Mouse (Mus musculus): ENCODE data around the gene Doc2g. TPM values are rescaled to one million over a fixed set of nuclear protein-coding genes. Genes with fewer than 3 reads are reported as not detected.
A peak's percentile ranks its signal among the peaks of the same experiment; 100 is the strongest.
"Not testable (repeated sequence)": the region's sequence is repeated elsewhere in the genome, so short reads cannot be mapped to it uniquely, and the experiment has no call there.

Gene Doc2g
- polyA plus RNA-seq, 1 experiment from 2014 or later = 3.4 TPM

DNA sequence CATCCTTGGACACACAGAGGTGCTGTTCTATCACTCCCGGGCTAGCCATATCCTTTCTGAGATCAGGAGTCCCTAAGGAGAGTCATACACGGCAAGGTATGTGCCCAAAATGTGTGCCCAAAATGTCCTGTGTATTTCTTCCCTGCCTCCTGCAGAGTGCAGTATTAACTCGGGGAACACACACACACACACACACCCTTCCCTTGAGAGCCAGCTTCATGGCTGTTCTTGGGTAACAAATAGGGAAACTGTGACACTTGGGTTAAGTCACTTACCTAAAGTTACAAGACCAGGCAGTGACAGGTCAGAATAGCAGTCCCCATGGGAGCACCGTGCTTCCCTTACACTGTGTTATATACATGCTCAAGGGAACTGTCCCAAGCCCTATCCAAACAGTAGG, 39.1 kb upstream of the Doc2g start:
- WGBS = 64% methylated on average over 4 of the region's 4 CpGs
- no peak for ATAC-seq (ENCODE audit: low read depth)
- no peaks in the 10 kb centered on the region for H3K9me3 ChIP-seq (ENCODE audit: control insufficient read depth, low read length)

DNA sequence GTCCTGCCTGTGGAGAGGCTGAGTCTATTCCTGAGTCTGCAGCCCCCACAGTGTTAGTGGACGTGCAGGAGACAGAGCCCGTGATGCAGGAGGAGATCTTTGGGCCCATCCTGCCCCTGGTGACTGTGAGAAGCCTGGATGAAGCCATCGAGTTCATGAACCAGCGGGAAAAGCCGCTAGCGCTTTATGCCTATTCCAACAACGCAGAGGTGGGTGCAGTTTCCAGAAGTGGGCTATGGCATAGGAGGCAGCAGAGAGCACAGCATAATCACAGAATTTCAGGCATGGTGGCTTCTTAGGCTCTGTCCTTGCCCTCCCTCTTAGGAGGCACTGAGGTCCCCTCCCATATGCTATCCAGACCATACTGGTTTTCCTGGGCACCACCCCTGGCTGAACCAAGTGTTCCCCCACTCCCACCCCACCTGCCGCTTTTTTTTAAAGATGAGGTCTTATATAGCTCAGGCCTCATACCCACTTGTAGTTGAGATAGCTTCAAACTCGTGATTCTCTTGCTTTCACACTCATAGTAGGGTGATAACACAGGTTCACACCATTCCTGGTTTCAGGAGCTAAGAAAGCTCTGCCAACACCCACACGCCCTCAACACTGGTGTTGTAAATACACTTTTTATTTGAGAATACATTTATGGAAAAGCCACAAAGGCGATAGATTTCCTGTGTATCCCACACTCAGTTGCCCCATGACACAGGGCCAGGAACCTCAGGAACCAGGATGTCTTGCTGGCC, 36.6 kb upstream of the Doc2g start:
- no peaks in the 10 kb centered on the region for H3K4me1 ChIP-seq (ENCODE audit: control insufficient read depth, insufficient read depth, low read length)
- ATAC-seq (ENCODE audit: low read depth) (no peak), DNase-seq (ENCODE audit: low spot score) (no peak)
- H3K9ac ChIP-seq (ENCODE audit: low read depth, low read length) = no peak overlapping the region
- WGBS = 73% methylated on average over 11 of the region's 11 CpGs
- H3K4me2 ChIP-seq (ENCODE audit: low read depth, low read length) = no peak overlapping the region
- no peaks in the 10 kb centered on the region for H3K9me3 ChIP-seq (ENCODE audit: control insufficient read depth, low read length)
- no peak overlapping the region for H3K4me3 ChIP-seq (ENCODE audit: low read depth, low read length)
- no peak overlapping the region for H3K27ac ChIP-seq (replicated peaks; ENCODE audit: low read depth, low read length)
- no peaks in the 10 kb centered on the region for H3K36me3 ChIP-seq (ENCODE audit: control insufficient read depth, insufficient read depth, low read length)
- no peaks in the 10 kb centered on the region for H3K27me3 ChIP-seq (replicated peaks; ENCODE audit: control insufficient read depth, insufficient read depth, low read length)

More for the DNA sequence above, 39.1 kb upstream of the Doc2g start:
- no peaks in the 10 kb centered on the region for H3K4me1 ChIP-seq (ENCODE audit: control insufficient read depth, insufficient read depth, low read length)
- no peak for DNase-seq (ENCODE audit: low spot score)
- H3K4me3 ChIP-seq (ENCODE audit: low read depth, low read length) = no peak overlapping the region
- H3K36me3 ChIP-seq (ENCODE audit: control insufficient read depth, insufficient read depth, low read length) = no peaks in the 10 kb centered on the region
- no peak overlapping the region for H3K9ac ChIP-seq (ENCODE audit: low read depth, low read length)
- H3K27ac ChIP-seq (replicated peaks; ENCODE audit: low read depth, low read length) = no peak overlapping the region
- H3K4me2 ChIP-seq (ENCODE audit: low read depth, low read length) = no peak overlapping the region
- no peaks in the 10 kb centered on the region for H3K27me3 ChIP-seq (replicated peaks; ENCODE audit: control insufficient read depth, insufficient read depth, low read length)

DNA sequence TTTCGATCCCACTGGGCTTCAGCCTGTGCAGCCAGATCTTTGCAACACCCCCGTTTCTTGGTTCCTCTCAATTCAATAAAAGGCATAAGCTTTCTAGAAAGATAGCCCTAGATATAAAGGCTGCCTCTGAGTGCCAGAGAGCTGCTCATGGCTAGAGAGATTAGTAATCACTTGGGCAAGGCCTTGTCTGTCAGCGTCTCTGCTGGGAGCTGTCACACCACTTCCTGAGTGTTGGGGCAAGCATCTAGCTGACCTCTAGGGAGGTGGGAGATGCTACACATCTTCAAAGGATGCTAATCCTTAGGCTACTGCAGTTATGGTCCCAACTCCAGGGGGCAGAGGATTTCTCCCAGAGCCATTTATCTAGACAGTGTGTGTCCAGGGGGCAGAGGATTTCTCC, 35.9 kb upstream of the Doc2g start:
- Histone ChIP-seq H3K27ac (replicated peaks; ENCODE audit: low read depth, low read length) (no peak overlapping the region), H3K4me3 (ENCODE audit: low read depth, low read length) (no peak overlapping the region)
- WGBS = 48% methylated on average over 3 of the region's 3 CpGs

DNA sequence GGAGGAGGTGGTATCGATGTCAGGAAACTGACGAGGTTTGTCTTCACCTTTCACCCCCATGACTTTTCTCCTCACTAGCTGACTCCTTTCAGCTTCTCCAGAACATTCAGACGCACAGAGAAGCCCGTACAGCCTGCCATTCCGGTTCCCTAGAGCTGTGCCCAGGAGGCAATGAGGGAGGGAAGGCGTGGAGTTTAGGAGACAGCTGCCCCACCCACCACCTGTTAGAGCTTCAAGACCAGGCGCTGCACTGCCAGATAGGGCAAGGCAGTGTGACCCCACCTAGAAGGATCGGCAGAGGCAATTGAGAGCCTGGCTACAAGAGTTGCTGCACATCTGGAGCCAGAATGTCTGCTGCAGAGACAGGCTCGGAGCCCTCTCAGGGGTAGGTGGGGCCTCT, 30.9 kb upstream of the Doc2g start, which contains the start of gene Aldh3b2:
Gene Aldh3b2 (plus strand): TSS at position 100 of the 400 bp plus-strand sequence.
- DNase-seq (ENCODE audit: low spot score) = peak; percentile 87
- H3K9me3 ChIP-seq (ENCODE audit: control insufficient read depth, low read length) = no peaks in the 10 kb centered on the region
- no peak within 1 kb of the TSS for H3K4me2 ChIP-seq (ENCODE audit: low read depth, low read length)

More for the DNA sequence above, 35.9 kb upstream of the Doc2g start:
- DNase-seq (ENCODE audit: low spot score) (no peak), ATAC-seq (ENCODE audit: low read depth) (no peak)
- H3K9ac ChIP-seq (ENCODE audit: low read depth, low read length) = no peak overlapping the region
- H3K4me2 ChIP-seq (ENCODE audit: low read depth, low read length) = no peak overlapping the region
- H3K4me1 ChIP-seq (ENCODE audit: control insufficient read depth, insufficient read depth, low read length) = no peaks in the 10 kb centered on the region
- no peaks in the 10 kb centered on the region for H3K9me3 ChIP-seq (ENCODE audit: control insufficient read depth, low read length)
- H3K27me3 ChIP-seq (replicated peaks; ENCODE audit: control insufficient read depth, insufficient read depth, low read length) = no peaks in the 10 kb centered on the region
- no peaks in the 10 kb centered on the region for H3K36me3 ChIP-seq (ENCODE audit: control insufficient read depth, insufficient read depth, low read length)

DNA sequence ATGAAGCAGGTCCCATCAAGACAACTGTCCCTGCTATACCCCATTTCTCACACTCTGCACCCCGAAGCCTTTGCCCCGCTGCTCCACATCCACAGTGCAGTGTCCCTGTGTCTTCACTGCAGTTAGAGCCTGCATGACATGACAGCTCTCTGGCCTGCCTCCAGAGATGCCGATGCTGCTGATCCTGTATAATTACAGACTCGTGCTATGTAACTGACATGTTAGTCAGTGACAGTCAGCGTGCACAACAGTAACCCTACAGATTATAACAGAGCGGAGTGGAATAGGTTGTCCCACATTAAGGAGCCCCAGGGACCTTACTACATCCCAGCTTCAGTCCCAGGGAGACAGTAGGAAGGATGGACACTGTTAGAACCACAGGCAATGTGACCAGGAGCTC, 28.5 kb upstream of the Doc2g start:
- DNase-seq (ENCODE audit: low spot score); H3K9ac ChIP-seq (ENCODE audit: low read depth, low read length); H3K27ac ChIP-seq (replicated peaks; ENCODE audit: low read depth, low read length); H3K4me2 ChIP-seq (ENCODE audit: low read depth, low read length); H3K27me3 ChIP-seq (replicated peaks; ENCODE audit: control insufficient read depth, insufficient read depth, low read length); H3K36me3 ChIP-seq (ENCODE audit: control insufficient read depth, insufficient read depth, low read length); H3K9me3 ChIP-seq (ENCODE audit: control insufficient read depth, low read length); H3K4me3 ChIP-seq (ENCODE audit: low read depth, low read length); H3K4me1 ChIP-seq (ENCODE audit: control insufficient read depth, insufficient read depth, low read length); ATAC-seq (ENCODE audit: low read depth): not testable (repeated sequence)
- 73% methylated on average over 6 of the region's 6 CpGs for WGBS

More for the DNA sequence above, 30.9 kb upstream of the Doc2g start, which contains the start of gene Aldh3b2:
- Histone ChIP-seq H3K4me1 (ENCODE audit: control insufficient read depth, insufficient read depth, low read length) (no peaks in the 10 kb centered on the region; the same call in 1 of the 2 replicates), H3K36me3 (ENCODE audit: control insufficient read depth, insufficient read depth, low read length) (no peaks in the 10 kb centered on the region), H3K27me3 (replicated peaks; ENCODE audit: control insufficient read depth, insufficient read depth, low read length) (no peaks in the 10 kb centered on the region), H3K9ac (ENCODE audit: low read depth, low read length) (no peak within 1 kb of the TSS; the same call in 1 of the 2 replicates), H3K4me3 (ENCODE audit: low read depth, low read length) (no peak within 1 kb of the TSS), H3K27ac (replicated peaks; ENCODE audit: low read depth, low read length) (0 out of 2 replicates have a peak within 1 kb of the TSS, but pooled peaks have one; percentile 21)
- 16% methylated on average over 9 of the region's 9 CpGs for WGBS
- peak; percentile 75 for ATAC-seq (ENCODE audit: low read depth)

DNA sequence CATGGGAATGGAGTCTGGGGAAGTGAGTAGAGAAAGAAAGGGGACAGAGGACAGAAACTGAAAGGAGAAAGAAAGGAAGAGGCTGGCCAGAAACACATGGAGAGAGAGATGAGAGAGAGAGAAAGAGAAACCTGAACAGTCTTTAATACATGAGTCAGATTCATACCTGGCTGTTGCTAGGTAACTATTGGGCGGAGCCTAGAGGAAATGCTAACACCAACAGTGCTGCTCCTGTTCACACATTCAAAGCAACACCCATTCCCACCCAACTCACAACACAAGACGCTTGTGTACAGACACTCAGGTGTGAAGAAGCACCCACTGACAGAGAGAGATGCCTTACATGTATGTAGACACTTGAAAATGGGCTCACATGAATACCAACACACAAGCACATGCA, 27.2 kb upstream of the Doc2g start:
- ATAC-seq (ENCODE audit: low read depth) = no peak

DNA sequence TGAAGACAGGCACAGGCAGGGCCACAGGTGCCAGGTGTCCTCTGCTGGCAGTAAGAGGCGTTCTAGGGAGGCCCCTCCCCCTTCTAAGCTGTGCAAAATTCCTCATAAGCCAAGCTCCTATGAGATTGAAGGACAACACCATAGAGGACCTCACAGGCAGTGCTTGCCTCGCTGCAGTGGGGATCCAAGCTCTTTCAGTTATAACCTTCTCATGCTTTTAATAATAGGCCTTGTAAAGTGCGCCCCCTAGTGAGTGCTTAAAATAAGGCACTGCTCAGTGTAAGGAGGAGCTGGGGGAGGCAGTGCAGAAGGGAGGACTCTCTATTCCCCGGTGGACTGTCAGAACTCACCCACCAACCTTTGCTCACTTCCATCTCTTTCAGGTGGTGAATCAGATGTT, 22.8 kb upstream of the Doc2g start:
- peaks cover 6% of the 10 kb centered on the region; the same call in 1 of the 2 replicates for H3K4me1 ChIP-seq (ENCODE audit: control insufficient read depth, insufficient read depth, low read length)
- H3K4me2 ChIP-seq (ENCODE audit: low read depth, low read length) = no peak overlapping the region
- H3K9me3 ChIP-seq (ENCODE audit: control insufficient read depth, low read length) = no peaks in the 10 kb centered on the region
- no peak overlapping the region for H3K27ac ChIP-seq (replicated peaks; ENCODE audit: low read depth, low read length)
- DNase-seq (ENCODE audit: low spot score) (peak; percentile 91), ATAC-seq (ENCODE audit: low read depth) (peak; percentile 79)
- WGBS = 11% methylated on average over 4 of the region's 4 CpGs
- no peak overlapping the region for H3K4me3 ChIP-seq (ENCODE audit: low read depth, low read length)
- H3K9ac ChIP-seq (ENCODE audit: low read depth, low read length) = no peak overlapping the region
- H3K36me3 ChIP-seq (ENCODE audit: control insufficient read depth, insufficient read depth, low read length) = no peaks in the 10 kb centered on the region
- H3K27me3 ChIP-seq (replicated peaks; ENCODE audit: control insufficient read depth, insufficient read depth, low read length) = no peaks in the 10 kb centered on the region

More for the DNA sequence above, 27.2 kb upstream of the Doc2g start:
- 85% methylated on average over 2 of the region's 2 CpGs for WGBS
- H3K27me3 ChIP-seq (replicated peaks; ENCODE audit: control insufficient read depth, insufficient read depth, low read length) = no peaks in the 10 kb centered on the region
- H3K36me3 ChIP-seq (ENCODE audit: control insufficient read depth, insufficient read depth, low read length) = no peaks in the 10 kb centered on the region
- H3K9ac ChIP-seq (ENCODE audit: low read depth, low read length) = no peak overlapping the region
- no peaks in the 10 kb centered on the region for H3K9me3 ChIP-seq (ENCODE audit: control insufficient read depth, low read length)
- H3K4me2 ChIP-seq (ENCODE audit: low read depth, low read length) = no peak overlapping the region
- no peak overlapping the region for H3K4me3 ChIP-seq (ENCODE audit: low read depth, low read length)
- no peak overlapping the region for H3K27ac ChIP-seq (replicated peaks; ENCODE audit: low read depth, low read length)
- no peaks in the 10 kb centered on the region; the same call in 1 of the 2 replicates for H3K4me1 ChIP-seq (ENCODE audit: control insufficient read depth, insufficient read depth, low read length)
- no peak for DNase-seq (ENCODE audit: low spot score)

DNA sequence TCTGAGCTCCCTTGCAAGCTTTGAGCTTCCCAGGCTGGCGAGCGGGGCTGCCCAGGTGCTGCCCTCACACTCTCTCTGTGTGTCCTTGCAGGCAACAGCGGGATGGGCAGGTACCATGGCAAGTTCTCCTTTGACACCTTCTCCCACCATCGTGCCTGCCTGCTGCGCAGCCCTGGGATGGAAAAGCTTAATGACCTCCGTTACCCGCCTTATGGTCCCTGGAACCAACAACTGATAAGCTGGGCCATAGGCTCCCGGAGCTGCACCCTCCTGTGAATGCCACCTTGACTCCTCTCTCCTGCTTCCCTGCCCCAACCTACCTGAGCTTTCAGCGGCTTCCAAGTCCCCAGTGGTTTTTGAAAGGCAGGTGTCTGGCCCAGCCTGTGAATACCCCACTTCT, 22.2 kb upstream of the Doc2g start:
- ATAC-seq (ENCODE audit: low read depth) = no peak

More for the DNA sequence above, 22.2 kb upstream of the Doc2g start:
- H3K27me3 ChIP-seq (replicated peaks; ENCODE audit: control insufficient read depth, insufficient read depth, low read length) = no peaks in the 10 kb centered on the region
- no peak overlapping the region for H3K4me3 ChIP-seq (ENCODE audit: low read depth, low read length)
- H3K36me3 ChIP-seq (ENCODE audit: control insufficient read depth, insufficient read depth, low read length) = no peaks in the 10 kb centered on the region
- H3K4me1 ChIP-seq (ENCODE audit: control insufficient read depth, insufficient read depth, low read length) = peaks cover 6% of the 10 kb centered on the region; the same call in 1 of the 2 replicates
- H3K27ac ChIP-seq (replicated peaks; ENCODE audit: low read depth, low read length) = no peak overlapping the region
- WGBS = 80% methylated on average over 9 of the region's 9 CpGs
- H3K4me2 ChIP-seq (ENCODE audit: low read depth, low read length) = no peak overlapping the region
- H3K9ac ChIP-seq (ENCODE audit: low read depth, low read length) = no peak overlapping the region
- H3K9me3 ChIP-seq (ENCODE audit: control insufficient read depth, low read length) = no peaks in the 10 kb centered on the region
- DNase-seq (ENCODE audit: low spot score) = no peak
